Mouse (Mus musculus): Measurements from ENCODE around the gene Nfe2. TPM values are rescaled to one million over a fixed set of nuclear protein-coding genes. Genes with fewer than 3 reads are reported as not detected.
"Not testable (repeated sequence)": the region's sequence is repeated elsewhere in the genome, so short reads cannot be mapped to it uniquely, and the experiment has no call there.

Nfe2 gene
- total and polyA plus RNA-seq, 2 experiments from 2014 or later, result 0.32 to 0.99 TPM

DNA sequence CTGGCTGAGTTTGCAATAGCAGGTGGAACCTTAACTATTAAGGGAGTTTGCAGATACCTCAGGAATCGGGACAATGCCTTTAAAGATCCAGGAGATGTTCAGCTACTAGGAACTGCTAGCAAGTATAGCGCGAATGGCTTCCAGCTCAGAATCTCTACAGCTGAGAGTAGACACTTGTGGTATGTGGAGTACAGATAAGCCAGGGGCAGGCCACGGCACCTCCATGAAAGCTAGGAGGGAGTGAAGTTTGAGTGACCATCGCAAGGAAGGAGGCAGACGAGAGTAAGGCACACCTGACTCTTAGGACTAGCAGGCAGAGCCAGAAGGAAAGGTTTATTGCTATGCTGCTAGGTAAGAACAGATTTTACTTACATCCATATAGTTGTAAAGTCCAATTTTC is 12.6 kb downstream of the Nfe2 start:
- WGBS, result 83% methylated on average over 6 of the region's 6 CpGs
- Histone ChIP-seq H3K4me1 (ENCODE audit: insufficient read depth, low read length) (no peaks in the 10 kb centered on the region), H3K36me3 (ENCODE audit: insufficient read depth, low read length) (peaks cover 53% of the 10 kb centered on the region)

DNA sequence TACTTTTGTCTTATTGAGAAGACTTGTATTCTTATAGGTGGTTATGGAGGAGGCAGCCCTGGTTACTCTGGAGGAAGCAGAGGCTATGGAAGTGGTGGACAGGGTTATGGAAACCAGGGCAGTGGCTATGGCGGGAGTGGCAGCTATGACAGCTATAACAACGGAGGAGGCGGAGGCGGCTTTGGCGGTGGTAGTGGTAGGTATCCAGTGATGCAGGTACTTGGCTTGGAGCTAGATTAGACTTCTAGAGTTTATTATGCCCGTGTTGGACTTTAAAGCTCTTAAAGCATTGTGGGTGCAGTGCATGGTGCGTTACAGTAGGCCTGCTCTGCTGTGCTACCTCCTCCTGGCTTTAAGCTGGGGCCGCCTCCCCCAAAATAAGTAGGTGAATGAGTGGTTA is 15.3 kb downstream of the Nfe2 start:
- TF ChIP-seq CTCF (IDR thresholded peaks at IDR 0.05), result no peak
- Histone ChIP-seq H3K4me2 (ENCODE audit: low read depth, low read length, poor library complexity, severe bottlenecking) (no peak overlapping the region; the same call in 1 of the 2 replicates), H3K4me1 (ENCODE audit: insufficient read depth, low read length) (no peaks in the 10 kb centered on the region), H3K4me3 (ENCODE audit: low read depth, low read length) (no peak overlapping the region), H3K27ac (ENCODE audit: low read depth, low read length) (no peak overlapping the region), H3K9me3 (ENCODE audit: low read length) (no peaks in the 10 kb centered on the region), H3K36me3 (ENCODE audit: insufficient read depth, low read length) (peaks cover 39% of the 10 kb centered on the region), H3K9ac (replicated peaks; ENCODE audit: low read length, poor library complexity, severe bottlenecking) (no peak overlapping the region), H3K27me3 (ENCODE audit: insufficient read depth, low read length) (no peaks in the 10 kb centered on the region)
- ATAC-seq (ENCODE audit: low FRiP score), result no peak
- WGBS, result 60% methylated on average over 8 of the region's 8 CpGs
- no peak for DNase-seq (ENCODE audit: low spot score)

More for the DNA sequence above, 12.6 kb downstream of the Nfe2 start:
- no peak for TF ChIP-seq CTCF (IDR thresholded peaks at IDR 0.05)
- Histone ChIP-seq H3K4me2 (ENCODE audit: low read depth, low read length, poor library complexity, severe bottlenecking) (no peak overlapping the region), H3K9ac (replicated peaks; ENCODE audit: low read length, poor library complexity, severe bottlenecking) (no peak overlapping the region), H3K27me3 (ENCODE audit: insufficient read depth, low read length) (no peaks in the 10 kb centered on the region), H3K4me3 (ENCODE audit: low read depth, low read length) (no peak overlapping the region), H3K9me3 (ENCODE audit: low read length) (no peaks in the 10 kb centered on the region), H3K27ac (ENCODE audit: low read depth, low read length) (no peak overlapping the region)
- ATAC-seq (ENCODE audit: low FRiP score) (no peak), DNase-seq (ENCODE audit: low spot score) (no peak)

DNA sequence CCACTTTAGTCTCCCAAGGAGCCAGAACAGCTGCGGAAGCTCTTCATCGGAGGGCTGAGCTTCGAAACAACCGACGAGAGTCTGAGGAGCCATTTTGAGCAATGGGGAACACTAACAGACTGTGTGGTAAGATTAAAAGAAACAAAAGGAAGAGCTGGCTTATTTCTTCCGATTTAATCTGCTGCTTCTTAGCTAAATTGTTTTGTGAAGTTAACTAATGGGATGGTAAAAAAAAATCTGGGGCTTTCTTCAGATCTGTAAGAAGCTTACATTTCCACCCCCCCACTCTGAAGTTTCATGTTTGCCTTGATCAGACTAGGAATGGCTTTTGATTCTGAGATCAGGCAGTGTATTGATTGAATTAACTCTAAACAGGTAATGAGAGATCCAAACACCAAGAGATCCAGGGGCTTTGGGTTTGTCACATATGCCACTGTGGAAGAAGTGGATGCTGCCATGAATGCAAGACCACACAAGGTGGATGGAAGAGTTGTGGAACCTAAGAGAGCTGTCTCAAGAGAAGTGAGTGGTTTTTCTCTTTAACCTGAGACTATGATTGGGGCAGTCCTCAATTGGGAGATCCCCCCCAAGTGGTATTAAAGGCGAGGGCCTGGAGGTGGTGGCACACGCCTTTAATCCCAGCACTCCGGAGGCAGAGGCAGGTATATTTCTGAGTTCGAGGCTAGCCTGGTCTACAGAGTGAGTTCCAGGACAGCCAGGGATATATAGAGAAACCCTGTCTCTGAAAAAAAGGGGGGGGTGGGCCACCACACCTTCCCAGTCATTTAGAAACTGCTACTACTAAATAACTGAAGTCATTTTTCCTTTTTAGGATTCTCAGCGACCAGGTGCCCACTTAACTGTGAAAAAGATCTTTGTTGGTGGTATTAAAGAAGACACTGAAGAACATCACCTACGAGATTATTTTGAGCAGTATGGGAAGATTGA is 16.9 kb downstream of the Nfe2 start:
- DNase-seq (ENCODE audit: low spot score), result not testable (repeated sequence)

DNA sequence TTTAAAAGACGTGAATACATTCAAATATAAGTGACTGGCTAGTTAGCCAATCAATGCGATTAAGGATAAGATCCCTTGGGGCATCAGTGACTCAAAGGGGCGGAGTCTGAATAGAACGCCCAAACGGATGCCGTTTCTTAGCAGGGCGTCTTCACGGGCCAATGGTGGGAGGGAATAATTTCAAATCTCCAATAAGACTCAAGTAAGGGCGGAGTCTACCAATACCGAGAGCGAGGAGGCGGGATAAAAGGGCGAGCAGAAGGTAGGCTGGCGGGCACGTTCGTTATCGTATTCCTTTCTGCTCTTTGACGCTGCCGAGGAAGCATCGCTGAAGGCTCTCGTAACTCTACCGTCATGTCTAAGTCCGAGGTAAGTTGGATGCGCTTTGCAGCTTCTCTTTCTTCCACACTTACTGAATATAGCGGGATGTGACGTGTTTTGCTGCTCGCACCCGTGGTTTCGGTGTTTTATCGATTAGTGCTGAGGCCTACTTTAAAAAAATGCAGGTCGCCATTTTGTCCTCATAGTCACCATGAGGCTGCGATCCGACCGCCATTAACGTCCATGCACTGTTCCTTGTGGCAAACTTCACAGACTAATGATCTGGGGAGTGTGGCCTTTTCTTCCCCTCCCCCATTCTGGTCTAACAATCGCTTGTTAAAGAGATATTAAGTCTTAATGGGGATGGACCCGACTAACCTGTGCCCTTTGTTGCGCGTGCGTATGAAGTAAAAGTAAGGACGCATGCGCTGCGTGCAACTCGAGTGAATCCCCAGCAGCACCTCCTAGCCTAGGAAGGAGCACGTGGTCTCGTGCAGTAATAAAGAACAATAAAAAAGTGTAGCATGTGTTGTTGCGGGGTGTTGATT is 17.8 kb downstream of the Nfe2 start, which contains the start of gene Hnrnpa1:
TSS of gene Hnrnpa1 (plus strand) at position 273 of the 869 bp plus-strand sequence.
- no peaks in the 10 kb centered on the region for H3K27me3 ChIP-seq (ENCODE audit: insufficient read depth, low read length)
- H3K4me3 ChIP-seq (ENCODE audit: low read depth, low read length), result peak within 1 kb of the TSS; percentile 65
- no peaks in the 10 kb centered on the region for H3K4me1 ChIP-seq (ENCODE audit: insufficient read depth, low read length)
- TF ChIP-seq CTCF (IDR thresholded peaks at IDR 0.05), result no peak
- peak; percentile 99 for DNase-seq (ENCODE audit: low spot score)
- peak within 1 kb of the TSS; percentile 97 for H3K27ac ChIP-seq (ENCODE audit: low read depth, low read length)
- under 1% methylated on average over 47 of the region's 47 CpGs for WGBS
- peak within 1 kb of the TSS; percentile 85 for H3K9ac ChIP-seq (replicated peaks; ENCODE audit: low read length, poor library complexity, severe bottlenecking)
- H3K4me2 ChIP-seq (ENCODE audit: low read depth, low read length, poor library complexity, severe bottlenecking), result peak within 1 kb of the TSS; percentile 63
- no peaks in the 10 kb centered on the region for H3K9me3 ChIP-seq (ENCODE audit: low read length)
- peaks cover 19% of the 10 kb centered on the region for H3K36me3 ChIP-seq (ENCODE audit: insufficient read depth, low read length)
- ATAC-seq (ENCODE audit: low FRiP score), result peak; percentile 94

More for the DNA sequence above, 16.9 kb downstream of the Nfe2 start:
- H3K4me1 ChIP-seq (ENCODE audit: insufficient read depth, low read length); H3K27me3 ChIP-seq (ENCODE audit: insufficient read depth, low read length); H3K9me3 ChIP-seq (ENCODE audit: low read length); ATAC-seq (ENCODE audit: low FRiP score): not testable (repeated sequence)
- WGBS, result 7% methylated on average over 11 of the region's 12 CpGs
- H3K36me3 ChIP-seq (ENCODE audit: insufficient read depth, low read length), result peaks cover 25% of the 10 kb centered on the region
- peak overlapping the region; percentile 85 for H3K9ac ChIP-seq (replicated peaks; ENCODE audit: low read length, poor library complexity, severe bottlenecking)
- H3K27ac ChIP-seq (ENCODE audit: low read depth, low read length), result peak overlapping the region; percentile 97
- peak overlapping the region; percentile 65 for H3K4me3 ChIP-seq (ENCODE audit: low read depth, low read length)
- H3K4me2 ChIP-seq (ENCODE audit: low read depth, low read length, poor library complexity, severe bottlenecking), result peak overlapping the region; percentile 61

DNA sequence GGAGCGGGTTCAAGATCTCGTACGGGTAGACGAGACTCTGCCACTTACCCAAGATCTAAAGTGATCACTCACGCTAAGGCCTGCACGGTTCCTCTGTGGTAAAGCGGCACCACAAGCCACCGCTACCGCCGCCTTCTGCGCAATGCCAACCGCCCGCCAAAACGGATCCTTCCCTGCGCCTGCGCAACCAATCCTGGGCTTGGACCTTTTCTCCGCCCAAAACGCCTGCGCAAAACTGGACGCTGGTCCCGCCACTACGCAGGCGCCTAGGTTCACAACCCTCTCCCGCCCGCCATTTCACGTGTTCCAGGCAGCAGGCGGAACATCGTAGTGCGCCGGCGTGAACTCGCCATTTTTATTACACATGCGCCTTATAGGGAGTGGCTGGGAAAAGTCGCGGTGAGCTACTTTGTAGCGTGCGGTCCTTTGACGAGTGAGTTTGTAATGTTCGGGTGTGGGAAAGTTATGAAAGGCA is 18.5 kb downstream of the Nfe2 start, which contains the start of gene Cbx5:
TSS of gene Cbx5 (minus strand) at position 132 of the 475 bp plus-strand sequence.
- Histone ChIP-seq H3K4me1 (ENCODE audit: insufficient read depth, low read length) (no peaks in the 10 kb centered on the region), H3K27me3 (ENCODE audit: insufficient read depth, low read length) (no peaks in the 10 kb centered on the region), H3K4me2 (ENCODE audit: low read depth, low read length, poor library complexity, severe bottlenecking) (peak within 1 kb of the TSS; percentile 63), H3K4me3 (ENCODE audit: low read depth, low read length) (peak within 1 kb of the TSS; percentile 65), H3K27ac (ENCODE audit: low read depth, low read length) (peak within 1 kb of the TSS; percentile 97), H3K36me3 (ENCODE audit: insufficient read depth, low read length) (peaks cover 15% of the 10 kb centered on the region), H3K9ac (replicated peaks; ENCODE audit: low read length, poor library complexity, severe bottlenecking) (peak within 1 kb of the TSS; percentile 85), H3K9me3 (ENCODE audit: low read length) (no peaks in the 10 kb centered on the region)
- peak; percentile 99 for DNase-seq (ENCODE audit: low spot score)
- under 1% methylated on average over 39 of the region's 39 CpGs for WGBS
- no peak; the same call in 1 of the 2 replicates for TF ChIP-seq CTCF (IDR thresholded peaks at IDR 0.05)
- ATAC-seq (ENCODE audit: low FRiP score), result peak; percentile 95
